Mouse (Mus musculus): ENCODE measurements around the gene Zc3h15. TPM values are rescaled to one million over a fixed set of nuclear protein-coding genes. Genes with fewer than 3 reads are reported as not detected.
"Not testable (repeated sequence)": the region's sequence is repeated elsewhere in the genome, so short reads cannot be mapped to it uniquely, and the experiment has no call there.

Gene Zc3h15
- total RNA-seq, 2 experiments from 2014 or later, result 110 TPM

DNA sequence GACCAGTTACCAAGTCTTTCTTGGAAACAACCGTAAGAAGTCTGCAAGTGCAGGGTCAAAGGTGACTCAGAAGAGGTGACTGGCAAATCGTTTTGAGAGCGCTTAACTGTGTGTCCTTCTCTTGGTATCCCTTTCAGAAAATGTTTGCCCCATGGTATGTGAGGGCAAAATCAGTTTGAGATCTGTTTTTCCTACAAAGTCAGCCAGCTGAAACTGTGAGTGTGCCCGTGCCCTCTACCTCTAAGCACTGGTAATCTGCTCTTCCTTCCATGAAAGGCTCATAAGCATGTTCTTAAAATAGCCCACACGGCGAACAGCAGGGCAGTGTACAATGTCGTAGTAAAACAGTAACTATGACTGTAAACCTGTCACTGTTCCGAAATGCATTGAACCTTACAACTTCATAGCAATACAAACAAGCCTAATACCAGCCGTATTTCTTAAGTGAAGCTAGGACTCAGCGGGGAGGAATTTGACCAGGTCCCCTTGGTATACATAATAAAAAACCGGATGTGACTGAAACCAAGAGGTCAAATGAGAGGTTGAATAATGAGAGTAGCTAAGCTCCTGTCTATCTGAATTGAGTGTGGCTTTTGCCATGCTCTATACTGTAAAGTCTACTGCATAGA is 65.8 kb downstream of the Zc3h15 start:
- no peak for ATAC-seq (ENCODE audit: poor library complexity, severe bottlenecking)

DNA sequence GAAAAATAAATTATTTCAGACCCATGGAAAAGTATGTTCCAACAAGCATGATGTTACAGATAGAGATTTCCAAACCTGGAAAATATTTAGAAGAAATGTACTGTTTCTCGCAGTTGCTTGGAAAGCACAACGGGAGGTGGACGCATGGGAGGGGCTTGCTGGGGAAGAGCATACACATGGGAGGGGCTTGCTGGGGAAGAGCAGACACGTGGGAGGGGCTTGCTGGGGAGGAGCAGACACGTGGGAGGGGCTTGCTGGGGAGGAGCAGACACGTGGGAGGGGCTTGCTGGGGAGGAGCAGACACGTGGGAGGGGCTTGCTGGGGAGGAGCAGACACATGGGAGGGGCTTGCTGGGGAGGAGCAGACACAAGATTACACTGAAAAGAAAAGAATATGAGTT is 69.0 kb downstream of the Zc3h15 start:
- ATAC-seq (ENCODE audit: poor library complexity, severe bottlenecking), result not testable (repeated sequence)

DNA sequence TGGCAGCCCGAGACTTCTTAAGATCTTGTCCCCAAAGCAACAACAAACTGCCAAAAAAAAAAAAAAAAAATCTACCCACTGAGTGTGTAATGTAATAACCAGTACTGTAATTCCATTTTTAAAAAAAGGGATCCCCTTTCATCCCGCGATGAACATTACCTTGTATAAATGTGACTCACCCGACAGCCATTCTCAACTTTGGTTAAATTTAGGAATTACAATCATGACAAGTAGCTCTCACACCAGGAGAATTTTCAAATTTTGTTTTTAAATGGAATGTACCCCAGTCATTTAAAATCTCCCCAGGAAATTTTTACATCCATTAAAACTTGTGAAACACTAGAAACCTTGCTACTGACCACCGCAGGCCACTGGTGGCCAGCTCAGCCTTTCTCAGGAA is 69.7 kb downstream of the Zc3h15 start:
- no peak for ATAC-seq (ENCODE audit: poor library complexity, severe bottlenecking)

Other genes with a start within 250 kb of the Zc3h15 start
- 36.2 and 37.9 TPM in 2 replicates for gene Itgav, start 80.0 kb downstream of the Zc3h15 start, total RNA-seq (2015)
- gene Itgav, start 80.0 kb downstream of the Zc3h15 start, total RNA-seq (2017), result 23.8 and 51.5 TPM in 2 replicates
- gene Fam171b, start 168.2 kb downstream of the Zc3h15 start, total RNA-seq (2015), result 0.11 and 0.14 TPM in 2 replicates
- gene Fam171b, start 168.2 kb downstream of the Zc3h15 start, total RNA-seq (2017), result not detected in 2 replicates

Data from megakaryocyte, adult 5-6 weeks (primary cell).